Mouse (Mus musculus) cerebellum, postnatal 10 days (tissue): ENCODE measurements around the gene B3galnt1.
A peak's percentile ranks its signal among the peaks of the same experiment; 100 is the strongest.

Experiments
- DNase-seq, 2 experiments: peaks; one replicate each; pipeline ENCODE4 v3.0.0; 2021; ENCODE audit warnings: mixed read lengths in 2 of 2

The B3galnt1 gene

DNA sequence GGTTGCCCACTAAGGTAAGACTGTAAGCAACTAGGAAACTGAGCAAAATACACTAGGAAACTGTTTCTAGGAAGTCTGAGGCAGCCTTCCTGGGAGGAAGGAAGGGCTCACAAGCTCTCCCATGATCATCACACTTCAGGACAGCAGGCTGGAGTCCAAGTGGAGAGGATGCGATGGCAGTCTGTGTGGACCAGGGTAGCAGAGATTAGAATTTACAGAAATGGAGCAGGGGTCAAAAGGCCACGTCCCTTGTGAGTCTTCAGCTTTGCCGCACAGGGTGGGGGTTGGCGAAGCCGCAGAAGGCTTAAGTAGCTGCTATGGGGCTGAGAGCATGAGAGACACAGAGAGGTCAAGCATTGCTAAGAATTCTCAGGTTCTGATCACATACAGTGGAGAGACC lies 37.1 kb downstream of the B3galnt1 start:
- DNase-seq = no peak

- no peak for DNase-seq
These were observed 38.8 kb downstream of the B3galnt1 start for GRCm38 (mm10) chr3:69559975-69560330.

GRCm38 (mm10) chr3:69559316-69559974 lies 39.3 kb downstream of the B3galnt1 start:
- no peak for DNase-seq

- DNase-seq = peak; percentile 26 to 39
These were observed 42.5 kb downstream of the B3galnt1 start for GRCm38 (mm10) chr3:69556092-69556778.

- peak; percentile 59 to 71 for DNase-seq
These were observed 43.2 kb downstream of the B3galnt1 start for GRCm38 (mm10) chr3:69555511-69555910.

DNA sequence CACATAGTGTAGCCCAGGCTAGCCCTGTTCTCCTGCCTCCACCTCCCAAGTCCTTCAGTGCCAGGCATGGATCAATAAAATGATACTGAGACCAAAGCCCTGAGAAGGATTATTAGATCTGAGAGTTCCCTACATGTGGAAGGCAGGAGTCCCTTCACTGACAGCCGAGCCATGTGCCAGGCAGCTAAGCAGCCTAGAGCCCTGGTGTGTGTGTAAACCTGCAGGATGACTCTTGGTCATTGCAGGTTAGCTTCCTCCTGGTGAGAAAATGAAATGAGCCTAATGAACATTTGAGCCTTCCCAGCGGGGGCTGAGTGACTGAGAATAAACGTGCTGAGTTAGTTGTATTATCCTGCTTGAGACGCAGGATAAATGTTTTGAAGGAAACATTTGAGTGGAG lies 49.2 kb downstream of the B3galnt1 start:
- DNase-seq = peak; percentile 47

DNA sequence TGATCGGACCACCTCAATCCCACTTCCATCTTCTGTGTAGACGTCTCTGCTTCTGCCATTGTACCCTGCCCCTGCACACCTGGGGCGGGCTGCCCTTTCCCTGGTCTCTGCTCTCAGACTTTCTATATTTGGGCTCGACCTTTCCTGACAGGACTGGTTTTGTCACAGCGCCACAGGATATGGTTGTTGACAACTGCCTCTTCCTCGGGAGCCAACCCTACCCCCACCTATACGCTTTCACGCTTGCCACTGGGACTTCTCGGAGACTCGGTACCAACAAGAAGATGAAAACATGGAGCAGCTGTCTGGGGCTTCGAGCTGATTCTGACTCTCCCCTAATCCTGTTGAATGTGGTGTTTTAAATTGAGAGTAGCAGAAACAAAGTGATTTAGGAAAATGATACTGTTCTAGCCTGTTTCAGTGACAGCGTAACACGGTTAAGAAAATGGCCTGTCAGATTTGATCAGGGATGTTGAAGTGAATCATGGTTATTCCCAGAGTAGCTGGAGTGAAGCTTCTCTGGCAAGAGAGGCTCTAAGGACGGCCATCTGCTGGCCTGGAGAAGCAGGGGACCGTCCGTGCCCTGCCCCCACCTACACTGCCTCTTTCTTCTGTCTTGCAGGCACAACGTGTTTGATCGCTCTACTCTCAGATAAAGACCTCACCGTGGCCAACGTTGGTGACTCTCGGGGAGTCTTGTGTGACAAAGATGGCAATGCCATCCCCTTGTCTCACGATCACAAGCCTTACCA lies 49.9 kb downstream of the B3galnt1 start:
- peak; percentile 86 to 87 for DNase-seq

GRCm38 (mm10) chr3:69545017-69545416 lies 53.7 kb downstream of the B3galnt1 start:
- no peak for DNase-seq

DNA sequence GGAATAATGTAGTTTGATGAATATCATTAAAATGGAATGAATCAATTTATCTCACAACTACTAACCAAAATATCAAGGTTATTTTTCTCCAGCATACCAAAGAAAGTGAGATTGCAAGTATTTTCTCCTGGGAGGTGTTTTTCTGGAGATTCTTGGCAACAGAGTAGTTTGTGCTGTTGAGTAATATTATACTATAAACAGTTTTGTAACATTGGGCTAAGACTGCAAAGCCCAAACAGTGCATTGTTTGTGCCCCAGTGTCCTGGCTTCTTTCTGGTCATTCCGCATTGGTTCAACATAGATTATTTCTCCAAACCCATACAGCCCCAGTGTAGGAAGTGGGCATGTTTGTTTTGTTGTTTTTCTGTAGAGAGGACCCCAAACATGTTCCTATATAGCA lies 55.0 kb downstream of the B3galnt1 start:
- DNase-seq = no peak

DNA sequence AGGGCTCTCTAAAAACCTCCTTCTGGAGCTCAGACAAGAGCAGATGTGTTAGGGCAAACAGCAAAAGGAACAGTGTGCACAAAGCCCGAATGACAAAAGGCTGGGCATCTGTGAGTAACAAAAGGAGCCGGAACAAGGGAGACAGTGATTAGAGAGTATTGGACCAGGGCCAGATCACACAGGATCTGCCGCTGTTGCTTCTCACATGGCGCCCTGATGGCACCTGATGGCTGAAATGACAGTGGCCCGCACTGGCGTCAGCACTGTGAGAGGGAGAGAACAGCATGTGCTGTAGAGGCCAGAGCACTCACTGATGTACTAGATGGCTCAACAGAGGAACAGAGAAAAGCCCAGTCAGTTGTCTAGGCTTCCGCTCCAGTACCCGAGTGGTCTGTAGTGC lies 55.8 kb downstream of the B3galnt1 start:
- peak; percentile 67 to 68 for DNase-seq

DNA sequence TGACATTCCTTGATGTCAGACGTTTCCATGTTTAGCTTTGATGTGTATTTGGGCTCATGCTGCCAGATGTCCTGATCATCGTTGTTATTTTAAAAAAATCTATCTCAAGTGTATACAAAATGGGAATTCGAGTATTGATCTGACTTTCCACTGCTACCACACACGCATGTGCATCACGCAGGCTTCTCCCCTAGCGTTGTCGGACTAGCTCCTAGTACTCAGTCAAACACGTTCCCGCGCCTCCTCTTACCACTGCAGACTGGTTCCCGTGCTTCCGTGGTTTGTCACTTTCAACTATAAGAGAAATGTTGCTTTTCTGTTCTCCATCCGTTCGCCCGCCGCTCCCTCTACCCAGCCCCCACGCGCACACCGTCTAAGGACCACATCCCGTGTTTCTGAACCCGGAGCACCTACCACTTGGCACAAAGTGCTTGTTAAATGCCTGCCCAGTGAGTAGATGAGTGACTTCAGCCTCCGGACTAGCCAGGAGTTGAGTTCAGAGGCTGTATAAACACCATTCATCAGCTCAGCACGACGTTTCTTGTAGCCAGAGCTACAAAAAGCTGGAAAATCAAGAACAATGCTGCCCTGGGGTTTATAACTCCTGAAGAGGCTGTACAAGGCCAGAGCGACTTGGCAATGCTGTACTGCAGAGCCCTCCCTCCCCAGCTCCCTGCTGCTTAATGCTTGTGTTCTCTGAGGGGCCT lies 62.7 kb downstream of the B3galnt1 start:
- peak; percentile 47 to 62 for DNase-seq

DNA sequence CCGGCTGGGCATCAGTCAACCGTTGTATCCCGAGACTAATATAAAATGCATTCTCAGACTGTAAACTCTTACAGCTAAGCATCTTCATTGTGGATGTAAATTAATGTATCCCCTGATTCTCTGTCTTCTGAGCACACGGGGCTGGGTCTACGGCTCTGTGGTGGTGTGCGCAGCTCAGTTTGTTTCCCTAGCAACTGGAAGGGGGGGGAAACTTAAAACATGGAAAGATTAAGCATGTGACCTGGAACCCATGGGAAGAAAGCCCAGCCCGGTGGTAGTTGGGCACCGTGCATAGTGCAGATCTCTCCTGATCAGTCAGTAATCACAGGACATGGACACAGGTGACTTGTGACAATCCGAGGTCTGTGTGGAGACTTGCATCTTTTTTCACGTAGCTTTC lies 63.3 kb downstream of the B3galnt1 start:
- peak; percentile 45 to 46 for DNase-seq

- DNase-seq = no peak
These were observed 66.1 kb downstream of the B3galnt1 start for GRCm38 (mm10) chr3:69532687-69533086.

DNA sequence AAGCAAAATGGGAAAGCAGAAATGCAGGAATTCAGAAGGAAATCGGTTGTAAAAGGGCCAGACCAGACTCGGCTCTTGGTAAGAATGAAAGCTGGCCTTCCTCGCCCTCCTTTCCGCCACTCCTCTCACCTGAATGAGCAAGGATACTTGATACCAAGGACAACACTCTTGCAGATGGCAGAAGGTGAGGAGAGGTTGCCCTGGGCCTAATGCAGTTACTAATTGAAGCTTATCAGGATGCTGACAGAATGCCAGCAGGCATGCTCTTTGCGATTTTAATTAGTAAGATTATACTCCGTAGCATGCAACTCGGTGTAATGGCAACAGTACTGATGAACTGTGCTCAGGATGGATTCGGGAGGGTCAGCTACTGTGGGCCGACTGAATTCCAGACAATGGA lies 67.2 kb downstream of the B3galnt1 start:
- DNase-seq = peak; percentile 40 to 41

- no peak for DNase-seq
These were observed 69.2 kb downstream of the B3galnt1 start for GRCm38 (mm10) chr3:69529576-69529975.

DNA sequence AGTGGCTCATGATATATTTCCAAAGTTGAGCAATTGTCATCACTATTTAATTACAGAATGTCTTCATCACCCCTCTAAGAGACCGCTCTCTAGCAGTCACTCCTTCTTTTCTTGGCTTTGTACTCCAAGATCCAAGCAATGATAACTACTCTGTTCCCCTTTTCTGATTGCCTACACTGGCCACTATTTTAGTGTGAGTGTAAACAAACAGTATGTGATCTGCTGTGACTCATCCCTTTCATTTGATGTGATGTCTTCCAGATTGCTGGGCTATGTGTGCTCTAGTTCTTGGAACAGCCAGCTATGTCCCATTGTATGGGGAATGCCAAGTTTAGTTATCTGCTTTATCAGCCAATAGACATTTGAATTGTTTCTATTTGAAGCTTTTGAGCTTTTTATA lies 71.4 kb downstream of the B3galnt1 start:
- no peak for DNase-seq

GRCm38 (mm10) chr3:69525072-69525529 lies 73.7 kb downstream of the B3galnt1 start:
- no peak for DNase-seq

DNA sequence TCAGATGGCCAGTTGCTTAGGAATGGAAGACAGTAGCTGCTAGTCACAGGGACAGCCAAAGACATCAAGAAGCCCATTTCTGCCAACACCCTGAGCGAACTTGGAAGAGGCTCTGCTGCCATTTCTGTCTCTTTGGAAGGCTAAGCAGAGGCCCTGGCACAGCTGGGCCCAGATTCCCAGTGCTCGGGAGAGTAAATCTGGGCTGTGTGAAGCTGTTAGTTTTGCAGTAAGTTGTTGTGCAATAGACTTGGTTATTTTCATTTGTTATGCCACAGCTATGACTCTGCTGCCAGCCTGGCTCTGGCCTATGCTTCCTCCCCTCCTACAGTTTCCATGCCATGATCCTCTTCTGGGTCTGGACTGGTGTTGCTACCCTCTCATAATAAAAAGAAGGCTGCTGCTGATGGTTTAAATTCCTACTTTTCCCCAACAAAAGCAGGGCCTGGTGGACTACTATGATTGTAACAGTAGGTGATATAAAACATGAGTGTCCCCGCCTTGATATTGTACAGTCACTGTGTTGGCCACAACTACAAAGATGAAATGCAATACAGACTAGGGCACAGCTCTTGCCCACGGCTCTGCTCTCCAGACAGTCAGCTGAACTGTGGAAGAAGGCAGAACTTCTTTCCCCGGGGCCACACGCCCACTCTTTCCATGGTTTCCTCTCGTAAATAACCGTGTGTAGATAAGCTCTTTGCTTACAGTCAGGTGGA lies 74.2 kb downstream of the B3galnt1 start:
- DNase-seq = peak; percentile 45 to 56
